Mouse (Mus musculus): ENCODE results near the gene Plekhm3.

DNA sequence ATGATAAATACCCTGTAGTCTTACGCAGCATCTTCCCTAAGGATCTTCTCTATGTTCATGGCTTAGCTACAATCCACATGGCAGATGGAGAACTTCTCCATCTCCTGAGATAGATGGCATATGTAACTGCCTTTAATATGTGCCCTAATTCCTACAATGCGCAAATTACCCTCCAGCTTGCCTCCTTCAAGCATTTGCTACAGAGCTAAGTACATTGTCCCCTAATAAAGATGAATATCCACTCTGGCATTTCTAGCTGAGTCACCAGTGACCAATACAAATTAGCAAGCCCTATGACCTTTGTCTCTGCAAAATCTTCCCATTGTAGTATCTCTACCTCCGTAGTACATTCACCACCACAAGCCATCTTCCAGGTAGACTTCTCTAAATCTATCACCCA is 6.4 kb downstream of the Plekhm3 start:
- TF ChIP-seq CTCF (IDR thresholded peaks at IDR 0.05; ENCODE audit: low read depth, low read length) (no peak), TAL1 (conservative IDR thresholded peaks at IDR 0.05; ENCODE audit: low read depth, low read length) (no peak), GATA2 (IDR thresholded peaks at IDR 0.05; ENCODE audit: borderline replicate concordance, low read depth, low read length) (no peak), POLR2AphosphoS5 (IDR thresholded peaks at IDR 0.05; ENCODE audit: insufficient replicate concordance, low read depth, low read length) (no peak)

Measured in G1E (cell line).